Mouse (Mus musculus) C2C12 (cell line): ENCODE data around the gene Aspdh.

Experiments used
- CEBPB ChIP-seq: IDR thresholded peaks from one replicate; pipeline ENCODE4 v1.6.1; 2011; ENCODE audit warnings: low read depth, mild to moderate bottlenecking, control low read depth, moderate library complexity
- CTCF ChIP-seq: IDR thresholded peaks from one replicate; pipeline ENCODE4 v1.5.1; 2011; ENCODE audit not compliant: control insufficient read depth, insufficient read depth, insufficient read length
- MAX ChIP-seq: IDR thresholded peaks from one replicate; pipeline ENCODE4 v1.6.1; 2011; ENCODE audit warnings: mild to moderate bottlenecking, control low read depth
- USF1 ChIP-seq: IDR thresholded peaks from one replicate; pipeline ENCODE4 v1.6.1; 2011; ENCODE audit warnings: low read depth, mild to moderate bottlenecking, control low read depth, moderate library complexity

DNA sequence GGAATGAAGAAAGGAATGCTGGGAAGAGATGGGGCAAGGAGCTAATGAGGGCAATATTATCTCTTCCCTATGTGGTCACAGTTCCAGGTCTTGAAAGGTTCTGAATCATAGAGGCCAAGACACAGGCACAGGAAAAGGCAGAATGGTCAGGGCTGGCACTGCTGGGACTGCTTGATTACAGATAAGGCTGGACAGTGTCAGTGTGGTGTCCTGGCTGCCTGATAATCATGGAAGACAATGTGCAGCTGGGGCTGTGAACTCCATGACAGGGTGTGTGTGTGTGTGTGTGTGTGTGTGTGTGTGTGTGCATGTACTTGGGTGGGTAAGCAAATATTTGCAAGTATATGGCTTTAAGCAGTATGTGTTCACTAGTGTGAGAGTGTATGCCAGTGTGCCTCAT, 42.3 kb downstream of the Aspdh start:
- TF ChIP-seq CTCF = no peak
- TF ChIP-seq USF1 = no peak
- no peak for TF ChIP-seq CEBPB
- TF ChIP-seq MAX = no peak
